Mouse (Mus musculus) megakaryocyte, embryonic 14.5 days (primary cell): ENCODE data around the gene Mrps34. TPM values are rescaled to one million over a fixed set of nuclear protein-coding genes. Genes with fewer than 3 reads are reported as not detected.

Experiments used
- H3K27me3 ChIP-seq: replicated peaks from 2 replicates; pipeline ENCODE3; 2012; ENCODE audit warnings: inconsistent platforms
- H3K36me3 ChIP-seq: replicated peaks from 2 replicates; pipeline ENCODE3; 2012; ENCODE audit warnings: low read length, inconsistent platforms, mixed read lengths
- H3K4me1 ChIP-seq: 2 replicates; pipeline ENCODE4 v1.6.1; 2012; ENCODE audit warnings: inconsistent platforms
- H3K4me3 ChIP-seq: replicated peaks from 2 replicates; pipeline ENCODE3; 2012; ENCODE audit warnings: moderate library complexity, mild to moderate bottlenecking, inconsistent platforms
- H3K9me3 ChIP-seq: 2 replicates; pipeline ENCODE4 v1.6.1; 2012; ENCODE audit warnings: inconsistent platforms
- FLI1 ChIP-seq: IDR thresholded peaks from 2 replicates; pipeline ENCODE4 v1.6.1; 2012; ENCODE audit warnings: low read length, inconsistent platforms, mixed read lengths
- GATA1 ChIP-seq: IDR thresholded peaks from 3 replicates; pipeline ENCODE4 v1.6.1; 2012; ENCODE audit warnings: mixed read lengths, low read length, inconsistent platforms, borderline replicate concordance
- polyA plus RNA-seq: library from polyadenylated mRNA; stranded (reverse); fragments of >175 nt; gene quantifications from 2 replicates; pipeline ENCODE4 v1.2.3, GENCODE M21; 2012; ENCODE audit warnings: low replicate concordance; ENCODE audit not compliant: insufficient read depth

The Mrps34 gene
- polyA plus RNA-seq, 1 experiment: 75.3 TPM

- TF ChIP-seq GATA1: no peak
- TF ChIP-seq FLI1: no peak
- H3K4me1 ChIP-seq: peaks cover 34% of the 10 kb centered on the region
These were observed 37.0 kb upstream of the Mrps34 start for GRCm38 (mm10) chr17:24857831-24858470.

GRCm38 (mm10) chr17:24858967-24859366 lies 35.9 kb upstream of the Mrps34 start:
- H3K4me3 ChIP-seq: no peak overlapping the region
- no peaks in the 10 kb centered on the region for H3K9me3 ChIP-seq
- no peaks in the 10 kb centered on the region for H3K27me3 ChIP-seq
- peaks cover 28% of the 10 kb centered on the region for H3K4me1 ChIP-seq
- peaks cover 89% of the 10 kb centered on the region for H3K36me3 ChIP-seq
- TF ChIP-seq GATA1 (no peak), FLI1 (no peak)

More at GRCm38 (mm10) chr17:24857831-24858470, 37.0 kb upstream of the Mrps34 start:
- Histone ChIP-seq H3K36me3 (peaks cover 88% of the 10 kb centered on the region), H3K27me3 (no peaks in the 10 kb centered on the region), H3K9me3 (no peaks in the 10 kb centered on the region), H3K4me3 (no peak overlapping the region)

GRCm38 (mm10) chr17:24860076-24860475 lies 34.8 kb upstream of the Mrps34 start:
- Histone ChIP-seq H3K4me3 (peak overlapping the region; percentile 23), H3K9me3 (no peaks in the 10 kb centered on the region), H3K27me3 (no peaks in the 10 kb centered on the region), H3K36me3 (peaks cover 92% of the 10 kb centered on the region), H3K4me1 (peaks cover 28% of the 10 kb centered on the region)
- TF ChIP-seq GATA1: no peak
- TF ChIP-seq FLI1: no peak

- Histone ChIP-seq H3K9me3 (no peaks in the 10 kb centered on the region), H3K4me1 (peaks cover 28% of the 10 kb centered on the region), H3K4me3 (no peak overlapping the region), H3K36me3 (peaks cover 91% of the 10 kb centered on the region), H3K27me3 (no peaks in the 10 kb centered on the region)
- TF ChIP-seq FLI1: no peak
- TF ChIP-seq GATA1: no peak
These were observed 33.1 kb upstream of the Mrps34 start for GRCm38 (mm10) chr17:24861785-24862184.

- H3K4me1 ChIP-seq: no peaks in the 10 kb centered on the region
- H3K27me3 ChIP-seq: peaks cover 10% of the 10 kb centered on the region
- TF ChIP-seq FLI1: no peak
- TF ChIP-seq GATA1: no peak
- H3K36me3 ChIP-seq: peaks cover 60% of the 10 kb centered on the region
- no peak within 1 kb of the TSS for H3K4me3 ChIP-seq
- H3K9me3 ChIP-seq: no peaks in the 10 kb centered on the region
These were observed 29.1 kb upstream of the Mrps34 start, which contains the start of gene Igfals for GRCm38 (mm10) chr17:24865776-24866175. Gene Igfals, plus strand, starts transcription at chr17:24865997.

GRCm38 (mm10) chr17:24867914-24868313 lies 27.0 kb upstream of the Mrps34 start:
- Histone ChIP-seq H3K9me3 (no peaks in the 10 kb centered on the region), H3K27me3 (peaks cover 12% of the 10 kb centered on the region), H3K36me3 (peaks cover 39% of the 10 kb centered on the region), H3K4me3 (no peak overlapping the region), H3K4me1 (no peaks in the 10 kb centered on the region)
- TF ChIP-seq GATA1 (no peak), FLI1 (no peak)

GRCm38 (mm10) chr17:24873695-24874404 lies 21.1 kb upstream of the Mrps34 start:
- TF ChIP-seq FLI1 (no peak), GATA1 (no peak)
- no peaks in the 10 kb centered on the region for H3K9me3 ChIP-seq
- H3K36me3 ChIP-seq: no peaks in the 10 kb centered on the region
- peaks cover 20% of the 10 kb centered on the region for H3K4me1 ChIP-seq
- no peak overlapping the region for H3K4me3 ChIP-seq
- H3K27me3 ChIP-seq: peaks cover 21% of the 10 kb centered on the region

- TF ChIP-seq FLI1: no peak
- no peak for TF ChIP-seq GATA1
- Histone ChIP-seq H3K4me1 (peaks cover 20% of the 10 kb centered on the region), H3K36me3 (no peaks in the 10 kb centered on the region), H3K9me3 (no peaks in the 10 kb centered on the region), H3K27me3 (peaks cover 20% of the 10 kb centered on the region), H3K4me3 (no peak overlapping the region)
These were observed 20.5 kb upstream of the Mrps34 start for GRCm38 (mm10) chr17:24874405-24874745.

GRCm38 (mm10) chr17:24874989-24875388 lies 19.9 kb upstream of the Mrps34 start:
- Histone ChIP-seq H3K4me1 (peaks cover 20% of the 10 kb centered on the region), H3K27me3 (peaks cover 16% of the 10 kb centered on the region), H3K36me3 (no peaks in the 10 kb centered on the region), H3K4me3 (no peak overlapping the region), H3K9me3 (no peaks in the 10 kb centered on the region)
- TF ChIP-seq FLI1 (no peak), GATA1 (no peak)

- Histone ChIP-seq H3K4me3 (no peak overlapping the region), H3K4me1 (peaks cover 39% of the 10 kb centered on the region), H3K9me3 (no peaks in the 10 kb centered on the region), H3K27me3 (peaks cover 12% of the 10 kb centered on the region), H3K36me3 (peaks cover 22% of the 10 kb centered on the region)
- TF ChIP-seq FLI1: no peak
- TF ChIP-seq GATA1: no peak
These were observed 17.4 kb upstream of the Mrps34 start for GRCm38 (mm10) chr17:24877336-24878116.
